Mouse (Mus musculus) 3T3-L1 (cell line): Measurements from ENCODE around the gene Rad51b.

ENCODE experiments used
- DNase-seq: peaks from one replicate; pipeline ENCODE4 v3.0.0-alpha.2; 2015; ENCODE audit warnings: low read depth, low spot score

Gene Rad51b

GRCm38 (mm10) chr12:79796260-79796659 is 499.2 kb downstream of the Rad51b start:
- DNase-seq, result no peak

DNA sequence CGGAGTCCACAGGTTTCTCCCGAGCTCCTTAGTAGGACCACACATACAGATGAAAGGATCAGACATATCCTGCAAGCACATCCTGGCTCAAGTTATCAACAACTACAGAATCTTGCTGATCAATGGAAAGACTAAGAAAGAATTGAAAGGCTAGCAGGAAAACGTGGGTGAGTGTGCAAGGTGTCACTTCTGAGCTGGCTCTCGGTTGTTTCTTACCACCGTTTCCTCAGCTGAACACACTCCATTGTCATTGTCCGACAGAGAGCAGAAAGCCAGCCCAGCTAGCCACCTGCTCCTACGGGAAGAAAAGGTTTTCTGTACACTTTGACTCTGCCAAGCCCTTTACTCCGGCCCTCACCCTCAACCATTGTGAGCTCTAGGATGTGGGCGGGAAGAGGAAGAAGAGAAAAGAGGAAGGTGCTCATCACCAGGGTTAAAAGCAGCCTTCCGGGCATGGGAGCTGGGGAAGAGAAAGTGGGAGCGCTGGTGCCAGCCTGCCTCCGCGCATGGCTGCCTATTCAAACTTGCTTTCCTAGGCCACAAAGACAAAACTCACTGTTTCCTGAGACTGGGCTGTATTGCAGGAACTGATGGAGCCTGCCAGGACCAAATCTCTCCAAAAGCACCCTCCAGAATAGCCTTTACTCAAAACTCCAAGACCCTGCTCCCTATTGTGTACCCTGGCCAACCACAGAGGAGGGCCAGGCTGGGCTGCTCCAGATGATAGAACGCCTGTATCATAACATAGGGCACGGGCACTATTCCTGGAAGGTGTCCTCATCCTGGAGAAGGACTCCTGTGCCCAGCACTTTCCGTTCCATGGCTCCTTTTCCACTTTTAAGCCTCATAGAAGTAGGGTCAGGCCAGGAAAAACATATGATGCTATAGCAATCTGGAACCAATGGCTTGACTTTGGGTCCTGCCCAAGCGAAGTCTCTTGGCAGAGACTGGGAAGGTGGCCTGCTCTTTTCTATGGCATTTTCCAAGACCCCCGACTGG is 500.0 kb downstream of the Rad51b start:
- no peak for DNase-seq

DNA sequence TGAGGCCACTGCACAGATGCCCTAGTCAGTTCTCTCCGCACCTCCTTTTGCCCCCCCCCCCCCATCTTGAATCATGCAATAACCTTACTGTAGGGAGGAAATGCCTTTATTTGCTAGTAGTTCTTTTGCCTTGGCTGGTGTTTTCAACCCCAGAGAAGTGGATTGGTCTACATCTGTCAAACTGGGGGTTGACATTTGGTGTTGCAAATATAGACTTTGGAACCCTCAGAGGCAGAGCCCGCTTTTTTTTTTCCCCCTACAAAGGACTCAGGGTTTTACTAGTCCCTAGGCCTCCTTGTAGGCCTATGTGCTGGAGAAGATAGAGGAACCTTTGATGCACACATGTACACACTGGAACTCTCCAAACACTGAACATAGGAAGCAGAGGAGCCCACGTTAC is 501.4 kb downstream of the Rad51b start:
- no peak for DNase-seq

GRCm38 (mm10) chr12:79799370-79799769 is 502.3 kb downstream of the Rad51b start:
- peak; percentile 20 for DNase-seq

- DNase-seq, result no peak
Measured at GRCm38 (mm10) chr12:79803670-79804069, 506.6 kb downstream of the Rad51b start.

DNA sequence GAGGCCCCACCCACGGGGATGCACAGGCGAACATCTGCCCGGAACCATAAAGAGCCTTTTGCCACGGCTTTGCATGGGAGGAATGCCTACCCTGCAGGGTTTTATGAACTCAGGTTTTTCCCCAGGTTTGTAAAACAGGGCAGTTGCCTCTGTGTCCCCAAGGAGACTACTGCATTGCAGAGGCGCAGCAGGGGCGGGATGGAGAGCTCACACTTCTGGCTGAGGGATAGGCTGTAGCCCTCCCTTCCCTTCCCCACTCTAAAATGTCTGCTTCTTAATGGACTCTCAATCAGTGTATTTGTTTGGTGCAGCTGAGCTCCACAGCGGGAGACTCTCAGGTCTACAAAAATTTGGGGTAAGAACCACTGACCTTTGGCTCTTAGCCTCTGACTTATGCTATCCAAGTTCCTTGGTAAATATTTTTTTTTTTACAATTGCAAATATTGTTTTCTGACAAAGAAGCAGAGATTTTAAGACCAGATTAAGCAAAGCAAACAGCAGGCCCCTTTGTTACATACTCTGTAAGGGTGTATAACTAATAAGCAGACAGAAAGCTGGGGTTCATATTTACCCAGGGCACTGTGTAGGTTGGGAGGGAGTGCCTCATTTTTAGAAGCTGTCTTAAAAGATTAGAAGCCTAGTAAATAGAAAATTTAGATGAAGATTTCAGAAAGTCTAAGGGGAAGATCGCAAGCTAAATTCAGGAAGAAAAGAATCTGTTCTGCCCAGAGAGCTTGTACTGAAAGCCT is 507.9 kb downstream of the Rad51b start:
- no peak for DNase-seq

- no peak for DNase-seq
Measured at GRCm38 (mm10) chr12:79806990-79807389, 509.9 kb downstream of the Rad51b start.

DNA sequence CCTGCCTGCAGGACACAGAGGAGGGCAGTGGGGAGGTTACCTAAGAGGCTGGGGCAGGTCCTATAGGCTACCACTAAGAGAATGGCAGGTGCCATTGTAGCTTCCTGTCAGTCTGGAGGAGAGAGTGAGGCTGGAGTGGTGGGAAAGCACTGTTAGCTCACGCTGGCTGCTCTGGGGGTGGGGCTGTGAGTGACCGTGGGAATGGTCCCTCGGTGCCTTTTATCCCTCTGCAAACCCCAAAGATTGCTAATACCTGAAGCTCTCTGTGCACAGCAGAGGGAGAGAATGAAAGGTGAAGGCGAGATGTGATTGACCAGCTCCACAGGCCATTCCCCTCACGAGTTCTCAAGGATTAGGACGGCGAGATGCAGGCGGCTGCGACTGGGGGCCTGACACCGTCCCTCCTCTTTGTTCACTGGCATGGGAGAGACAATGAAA is 510.3 kb downstream of the Rad51b start:
- DNase-seq, result no peak

- no peak for DNase-seq
Measured at GRCm38 (mm10) chr12:79807938-79808401, 510.9 kb downstream of the Rad51b start.

DNA sequence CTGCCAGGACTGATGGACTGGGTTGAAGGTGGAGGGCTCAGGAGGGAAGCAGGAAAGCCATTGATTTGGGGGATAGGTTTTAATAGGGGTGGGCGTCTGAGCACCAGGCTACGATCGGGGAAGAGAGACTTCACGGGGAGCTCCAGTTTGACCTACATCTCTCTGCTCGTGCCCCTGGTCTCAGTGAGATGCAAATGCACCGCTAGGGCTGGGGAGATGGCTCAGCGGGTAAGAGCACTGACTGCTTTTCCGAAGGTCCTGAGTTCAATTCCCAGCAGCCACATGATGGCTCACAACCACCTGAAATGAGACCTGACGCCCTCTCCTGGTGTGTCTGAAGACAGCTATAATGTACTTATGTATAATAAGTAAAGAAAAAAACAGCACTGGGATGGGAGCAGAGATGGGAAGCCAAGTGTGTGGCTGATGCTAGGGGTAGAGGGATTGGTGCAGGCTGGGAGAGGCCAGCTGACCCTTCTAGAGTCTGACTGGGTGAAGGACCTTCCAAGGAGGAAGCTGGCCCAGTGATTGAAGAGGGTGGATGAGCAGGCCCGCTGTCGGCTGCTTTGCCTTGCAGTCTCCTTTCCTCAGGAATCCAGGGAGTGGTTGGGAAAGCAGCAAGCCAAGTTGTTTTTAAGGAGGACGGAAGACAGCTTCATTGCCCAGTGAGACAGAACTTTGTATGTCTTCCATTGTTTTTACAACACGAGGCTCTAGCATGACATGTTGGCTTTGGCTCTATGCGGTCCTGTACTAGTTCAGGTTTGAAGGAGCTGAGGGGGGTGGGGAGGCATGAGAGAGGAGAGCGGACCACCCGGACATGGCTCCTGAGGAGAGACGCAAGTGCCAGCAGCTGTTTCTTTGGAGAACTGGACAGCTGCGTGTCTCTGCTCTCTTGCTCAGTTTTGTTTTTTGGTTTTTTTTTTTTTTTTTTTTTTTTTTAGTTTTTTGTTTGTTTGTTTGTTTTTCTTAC is 511.6 kb downstream of the Rad51b start:
- DNase-seq, result no peak

GRCm38 (mm10) chr12:79809518-79809917 is 512.4 kb downstream of the Rad51b start:
- DNase-seq, result peak; percentile 51

- peak; percentile 24 for DNase-seq
Measured at GRCm38 (mm10) chr12:79812422-79812821, 515.3 kb downstream of the Rad51b start.

GRCm38 (mm10) chr12:79812838-79813563 is 515.9 kb downstream of the Rad51b start:
- no peak for DNase-seq

DNA sequence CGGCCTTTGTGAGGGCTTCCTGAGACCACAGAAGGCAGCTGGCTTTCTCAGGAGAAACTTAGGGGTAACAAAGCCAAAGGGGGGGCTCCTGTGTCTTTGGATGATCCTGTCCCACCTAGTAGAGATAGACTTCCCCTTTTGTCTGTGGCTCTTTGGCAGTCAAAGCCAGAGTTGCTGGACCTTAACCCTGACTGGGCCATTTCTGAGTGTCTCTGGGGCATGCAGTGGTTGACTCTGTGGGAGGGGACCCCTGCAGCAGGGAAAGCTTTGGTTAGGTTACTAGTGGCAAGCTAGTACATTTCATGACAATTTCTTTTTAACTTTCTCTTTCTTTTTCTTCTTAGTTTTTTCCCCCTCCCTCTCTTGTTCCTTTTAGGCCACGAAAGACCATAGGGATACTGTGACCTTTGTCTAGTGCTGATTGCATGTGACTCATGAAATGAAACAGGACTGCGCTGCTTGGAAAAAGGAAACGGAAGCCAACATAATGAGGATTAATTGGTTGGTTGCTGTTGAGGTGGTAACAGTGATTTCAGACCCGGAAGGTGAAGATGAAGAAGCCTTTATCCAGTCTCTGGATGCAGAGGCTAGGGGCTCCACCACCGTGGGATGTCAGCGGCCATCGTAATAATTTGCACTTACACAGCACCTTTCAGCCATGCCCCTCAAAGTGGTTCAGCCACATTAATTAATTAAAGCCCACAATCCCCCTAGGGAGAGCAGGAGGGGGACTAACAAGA is 516.7 kb downstream of the Rad51b start:
- no peak for DNase-seq

GRCm38 (mm10) chr12:79814312-79815091 is 517.4 kb downstream of the Rad51b start:
- DNase-seq, result no peak

- no peak for DNase-seq
Measured at GRCm38 (mm10) chr12:79816241-79816640, 519.2 kb downstream of the Rad51b start.

DNA sequence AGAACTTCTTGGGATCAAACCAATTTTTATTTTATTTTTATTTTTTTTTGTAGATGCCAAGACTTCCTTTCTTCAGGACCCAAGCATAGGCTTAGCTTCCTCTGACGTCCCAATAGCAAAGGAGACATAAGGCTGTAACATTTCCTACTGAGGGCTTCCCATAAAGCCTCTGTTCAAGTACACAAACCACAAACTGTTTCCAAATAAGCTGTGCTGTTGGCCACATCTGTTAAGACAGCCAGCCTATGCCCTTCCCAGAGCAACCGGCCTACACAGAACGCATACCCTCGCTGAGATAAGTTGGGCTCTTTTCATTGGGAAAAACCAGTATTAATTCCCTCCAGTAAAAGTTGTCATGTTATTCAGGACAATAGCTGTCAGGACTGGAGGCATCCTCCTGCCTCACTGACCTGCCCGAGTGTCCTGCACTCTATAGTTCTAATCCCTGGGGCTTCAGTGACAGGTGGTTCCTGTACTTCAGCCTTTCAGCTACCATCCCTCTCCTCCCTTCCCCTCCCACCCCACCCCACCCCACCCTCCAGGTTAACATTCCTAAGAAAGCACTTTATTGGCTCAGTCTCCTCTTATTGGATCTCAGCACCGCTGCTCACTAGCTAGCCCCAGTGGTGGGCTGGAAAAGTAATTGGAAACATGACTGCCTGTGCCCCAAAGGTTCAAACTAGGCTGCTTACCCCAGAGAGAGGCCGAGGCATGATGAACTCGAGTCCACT is 523.3 kb downstream of the Rad51b start:
- DNase-seq, result no peak

DNA sequence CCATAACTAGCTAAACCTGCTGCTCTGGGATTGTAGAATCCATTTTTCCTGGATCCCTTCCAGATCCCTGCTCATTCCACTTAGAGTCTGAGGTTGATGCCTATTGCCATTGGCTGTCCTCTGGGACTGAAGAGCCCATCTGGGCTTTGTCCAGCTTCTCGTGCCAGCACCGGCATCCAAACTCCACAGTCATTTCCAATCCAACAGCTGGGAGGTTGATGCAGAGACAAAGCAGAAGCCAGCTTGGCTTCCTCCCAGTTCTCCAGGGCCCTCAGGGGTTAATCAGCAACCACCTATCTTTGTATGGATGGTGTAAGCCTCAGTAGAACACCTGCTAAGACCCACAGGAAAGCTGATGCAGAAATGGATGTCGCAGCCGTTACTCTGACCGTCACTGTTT is 524.8 kb downstream of the Rad51b start:
- no peak for DNase-seq
